8 mouse cellular contexts compared by ENCODE assay signal in the genomic region with DNA sequence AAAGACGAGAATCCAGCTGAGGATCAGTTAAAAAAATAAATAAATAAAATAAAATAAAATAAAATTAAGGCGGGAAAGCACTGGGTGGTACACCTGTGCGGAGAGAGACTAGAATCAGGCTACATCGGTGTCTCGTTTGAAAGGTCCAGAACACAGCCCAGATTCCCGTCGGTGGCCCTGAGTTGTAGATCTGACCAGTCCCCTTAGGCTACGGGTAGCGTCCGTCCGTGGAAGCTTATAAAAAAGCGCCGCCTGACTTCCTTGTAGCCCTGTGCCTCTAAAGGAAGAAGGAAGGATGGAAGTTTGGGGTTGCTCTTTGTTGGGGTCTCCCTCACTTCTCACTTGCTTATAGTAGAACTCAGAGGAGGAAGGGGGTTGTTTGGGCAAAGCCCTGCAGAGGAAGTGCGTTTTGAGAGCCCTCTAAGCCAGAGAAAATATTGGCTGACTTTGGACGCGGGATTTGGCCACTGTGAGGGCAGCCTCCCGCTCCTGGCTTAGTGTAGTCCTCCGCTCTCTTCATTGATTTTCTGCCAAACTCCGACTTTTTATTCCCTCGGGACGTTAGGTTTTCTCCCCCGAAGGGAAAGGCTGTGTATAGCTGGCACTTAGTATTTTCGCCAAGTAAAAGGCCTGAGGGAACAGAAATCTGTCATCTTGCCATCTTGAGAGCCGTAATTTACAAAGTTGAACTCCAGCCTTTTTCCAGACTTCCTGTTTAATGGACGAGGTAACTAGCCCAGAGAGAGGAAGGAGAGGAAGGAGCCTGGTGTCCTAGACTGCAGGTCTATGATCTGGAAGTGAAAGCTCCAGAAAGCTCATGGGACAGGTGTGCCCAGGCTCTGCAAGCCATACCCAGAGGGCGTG. TPM values are rescaled to one million over a fixed set of nuclear protein-coding genes. Genes with fewer than 3 reads are reported as not detected.
A peak's percentile ranks its signal among the peaks of the same experiment; 100 is the strongest.
DNase-seq lines count a peak whose midpoint lies in the region; ATAC-seq and TF ChIP-seq lines count a peak whose summit lies in the region.

No protein-coding gene starts in this region.

- 0 out of 2 replicates have a peak, but pooled peaks cover 3% of the 10 kb centered on the region for H3K27me3 ChIP-seq in heart, embryonic 11.5 days (ENCODE audit: control insufficient read depth, insufficient read depth, low read length)
- H3K27me3 ChIP-seq in midbrain, embryonic 15.5 days (replicated peaks), result no peaks in the 10 kb centered on the region

- H3K27ac ChIP-seq in bone marrow, adult 2 months (ENCODE audit: control insufficient read depth, insufficient read depth, low read depth, low read length, poor library complexity), result peak overlapping the region; percentile 71
- H3K27ac ChIP-seq in heart, embryonic 11.5 days (ENCODE audit: low read depth, low read length), result no peak overlapping the region; the same call in 1 of the 2 replicates
- H3K27ac ChIP-seq in midbrain, embryonic 15.5 days, result peak overlapping the region; percentile 76

- no peak for TF ChIP-seq CTCF in bone marrow, adult 2 months (IDR thresholded peaks at IDR 0.05; ENCODE audit: control insufficient read depth, insufficient read depth, low read length)

- 2% methylated on average over 26 of the region's 26 CpGs for WGBS in bone marrow, adult 2 months
- WGBS in heart, embryonic 11.5 days (ENCODE audit: insufficient replicate concordance), result 9% methylated on average over 26 of the region's 26 CpGs
- 7% methylated on average over 26 of the region's 26 CpGs for WGBS in midbrain, embryonic 15.5 days

- ATAC-seq in heart, embryonic 11.5 days (replicated peaks; ENCODE audit: insufficient number of reproducible peaks, low FRiP score, low TSS enrichment), result no peak
- peak; percentile 30; the same call in 1 of the 2 replicates for ATAC-seq in midbrain, embryonic 15.5 days (replicated peaks)
- ATAC-seq in activated CD4-positive, CD25-positive, alpha-beta regulatory T cell, adult 4 months, result no peak

- peak overlapping the region; percentile 87 for H3K4me2 ChIP-seq in heart, embryonic 11.5 days
- H3K4me2 ChIP-seq in midbrain, embryonic 15.5 days, result peak overlapping the region; percentile 86

- peak; percentile 96 for DNase-seq in heart, adult 11 months
- no peak for DNase-seq in heart, postnatal 25 days (ENCODE audit: low spot score)
- peak; percentile 35 to 49 for DNase-seq in kidney, postnatal 4 days
- no peak for DNase-seq in right cerebral cortex, postnatal 4 days

- peak overlapping the region; percentile 71 for H3K9ac ChIP-seq in heart, embryonic 11.5 days (ENCODE audit: low read depth, low read length)
- peak overlapping the region; percentile 80 for H3K9ac ChIP-seq in midbrain, embryonic 15.5 days

- no peaks in the 10 kb centered on the region for H3K9me3 ChIP-seq in heart, embryonic 11.5 days (replicated peaks; ENCODE audit: control insufficient read depth, low read length)
- no peaks in the 10 kb centered on the region for H3K9me3 ChIP-seq in midbrain, embryonic 15.5 days

- peak overlapping the region; percentile 97 for H3K4me3 ChIP-seq in bone marrow, adult 2 months (replicated peaks; ENCODE audit: control insufficient read depth, low read depth, low read length)
- H3K4me3 ChIP-seq in heart, embryonic 11.5 days (ENCODE audit: low read depth, low read length), result peak overlapping the region; percentile 79
- H3K4me3 ChIP-seq in midbrain, embryonic 15.5 days, result peak overlapping the region; percentile 59

- peaks cover 6% of the 10 kb centered on the region for H3K4me1 ChIP-seq in bone marrow, adult 2 months (ENCODE audit: control insufficient read depth, insufficient read depth, low read length)
- H3K4me1 ChIP-seq in heart, embryonic 11.5 days (ENCODE audit: control insufficient read depth, insufficient read depth, low read length), result peaks cover 8% of the 10 kb centered on the region; the same call in 1 of the 2 replicates
- H3K4me1 ChIP-seq in midbrain, embryonic 15.5 days, result peaks cover 10% of the 10 kb centered on the region

- TF ChIP-seq POLR2A in bone marrow, adult 2 months (IDR thresholded peaks at IDR 0.05; ENCODE audit: borderline replicate concordance, control insufficient read depth, low read depth, low read length), result no peak

- intact Hi-C loops in heart, postnatal 25 days (cut with DNase I), result loop anchor here (2.0 to 10.0 kb wide), 2 partner anchors 21 to 217 kb away; no protein-coding TSS in a partner anchor

- no peaks in the 10 kb centered on the region for H3K36me3 ChIP-seq in heart, embryonic 11.5 days (ENCODE audit: control insufficient read depth, insufficient read depth, low read length)
- H3K36me3 ChIP-seq in midbrain, embryonic 15.5 days (replicated peaks), result no peaks in the 10 kb centered on the region; the same call in 1 of the 2 replicates

RNA-seq across cellular contexts. Expression of gene Fuca1, which starts 1.0 kb away (rescaled TPM):
- total RNA-seq in heart, postnatal 25 days (2021), result 10 to 100 TPM; 27.4 to 29.0 TPM
- 57.7 and 172 TPM in 2 replicates for polyA plus RNA-seq in bone marrow, adult 2 months (2011; ENCODE audit: insufficient read depth, insufficient read length, low replicate concordance, missing spikeins)
- polyA plus RNA-seq in heart, embryonic 11.5 days (2014; fragmentation: Nextera tagmentation; extraction: Ambion mirVana), result 42.4 and 46.5 TPM in 2 replicates
- polyA plus RNA-seq in midbrain, embryonic 15.5 days (2015; fragmentation: Nextera tagmentation; extraction: Ambion mirVana), result 63.2 and 68.3 TPM in 2 replicates
- 10 to 100 TPM; 74.0 to 98.1 TPM for polyA plus RNA-seq in activated CD4-positive, CD25-positive, alpha-beta regulatory T cell, adult 4 months (2017; shearing (Covaris generic))

RNA-seq across cellular contexts. Expression of gene Hmgcl, which starts 24.8 kb away (rescaled TPM):
- 10 to 100 TPM; 71.5 to 74.8 TPM for total RNA-seq in heart, postnatal 25 days (2021)
- polyA plus RNA-seq in bone marrow, adult 2 months (2011; ENCODE audit: insufficient read depth, insufficient read length, low replicate concordance, missing spikeins), result 39.0 and 65.5 TPM in 2 replicates
- 75.9 and 84.0 TPM in 2 replicates for polyA plus RNA-seq in heart, embryonic 11.5 days (2014; fragmentation: Nextera tagmentation; extraction: Ambion mirVana)
- polyA plus RNA-seq in midbrain, embryonic 15.5 days (2015; fragmentation: Nextera tagmentation; extraction: Ambion mirVana), result 57.0 and 63.4 TPM in 2 replicates
- polyA plus RNA-seq in activated CD4-positive, CD25-positive, alpha-beta regulatory T cell, adult 4 months (2017; shearing (Covaris generic)), result 10 to 100 TPM; 73.0 to 74.3 TPM

RNA-seq across cellular contexts. Expression of gene Cnr2, which starts 26.3 kb away (rescaled TPM):
- under 1 TPM; 0.34 to 0.36 TPM for total RNA-seq in heart, postnatal 25 days (2021)
- 4.6 and 12.2 TPM in 2 replicates for polyA plus RNA-seq in bone marrow, adult 2 months (2011; ENCODE audit: insufficient read depth, insufficient read length, low replicate concordance, missing spikeins)
- 0.25 and 0.73 TPM in 2 replicates for polyA plus RNA-seq in heart, embryonic 11.5 days (2014; fragmentation: Nextera tagmentation; extraction: Ambion mirVana)
- polyA plus RNA-seq in midbrain, embryonic 15.5 days (2015; fragmentation: Nextera tagmentation; extraction: Ambion mirVana), result 0.19 TPM in 1 of 2 replicates, not detected in the other
- 1 to 10 TPM; 4.9 to 7.9 TPM for polyA plus RNA-seq in activated CD4-positive, CD25-positive, alpha-beta regulatory T cell, adult 4 months (2017; shearing (Covaris generic))

RNA-seq across cellular contexts. Expression of gene Gale, which starts 42.0 kb away (rescaled TPM):
- 1 to 10 TPM; 1.8 to 2.5 TPM for total RNA-seq in heart, postnatal 25 days (2021)
- polyA plus RNA-seq in bone marrow, adult 2 months (2011; ENCODE audit: insufficient read depth, insufficient read length, low replicate concordance, missing spikeins), result 4.7 and 11.0 TPM in 2 replicates
- polyA plus RNA-seq in heart, embryonic 11.5 days (2014; fragmentation: Nextera tagmentation; extraction: Ambion mirVana), result 30.2 and 31.8 TPM in 2 replicates
- polyA plus RNA-seq in midbrain, embryonic 15.5 days (2015; fragmentation: Nextera tagmentation; extraction: Ambion mirVana), result 41.6 and 44.2 TPM in 2 replicates
- 10 to 100 TPM; 14.3 to 22.8 TPM for polyA plus RNA-seq in activated CD4-positive, CD25-positive, alpha-beta regulatory T cell, adult 4 months (2017; shearing (Covaris generic))

RNA-seq across cellular contexts. Expression of gene Pnrc2, which starts 47.8 kb away (rescaled TPM):
- total RNA-seq in heart, postnatal 25 days (2021), result 10 to 100 TPM; 57.7 to 67.0 TPM
- 37.3 and 38.3 TPM in 2 replicates for polyA plus RNA-seq in bone marrow, adult 2 months (2011; ENCODE audit: insufficient read depth, insufficient read length, low replicate concordance, missing spikeins)
- 138 and 144 TPM in 2 replicates for polyA plus RNA-seq in heart, embryonic 11.5 days (2014; fragmentation: Nextera tagmentation; extraction: Ambion mirVana)
- polyA plus RNA-seq in midbrain, embryonic 15.5 days (2015; fragmentation: Nextera tagmentation; extraction: Ambion mirVana), result 92.1 and 96.0 TPM in 2 replicates
- 100 to 1,000 TPM; 216 to 230 TPM for polyA plus RNA-seq in activated CD4-positive, CD25-positive, alpha-beta regulatory T cell, adult 4 months (2017; shearing (Covaris generic))

Comparison
In these comparisons a context has a peak if more than half of its experiments do, and no peak if none do; other contexts are left out.
1. DNase-seq: peak in heart, adult 11 months (single experiment) and kidney, postnatal 4 days (2 of 2); none in heart, postnatal 25 days (single experiment) and right cerebral cortex, postnatal 4 days (single experiment).
2. Peak in every context shown above with its lines, with median percentiles within 50 percentile points of each other: H3K4me3 ChIP-seq.